Mouse (Mus musculus): ENCODE results near the gene Tle6. TPM values are rescaled to one million over a fixed set of nuclear protein-coding genes. Genes with fewer than 3 reads are reported as not detected.

The Tle6 gene
- polyA plus RNA-seq, 1 experiment from 2014 or later = 2.5 TPM

DNA sequence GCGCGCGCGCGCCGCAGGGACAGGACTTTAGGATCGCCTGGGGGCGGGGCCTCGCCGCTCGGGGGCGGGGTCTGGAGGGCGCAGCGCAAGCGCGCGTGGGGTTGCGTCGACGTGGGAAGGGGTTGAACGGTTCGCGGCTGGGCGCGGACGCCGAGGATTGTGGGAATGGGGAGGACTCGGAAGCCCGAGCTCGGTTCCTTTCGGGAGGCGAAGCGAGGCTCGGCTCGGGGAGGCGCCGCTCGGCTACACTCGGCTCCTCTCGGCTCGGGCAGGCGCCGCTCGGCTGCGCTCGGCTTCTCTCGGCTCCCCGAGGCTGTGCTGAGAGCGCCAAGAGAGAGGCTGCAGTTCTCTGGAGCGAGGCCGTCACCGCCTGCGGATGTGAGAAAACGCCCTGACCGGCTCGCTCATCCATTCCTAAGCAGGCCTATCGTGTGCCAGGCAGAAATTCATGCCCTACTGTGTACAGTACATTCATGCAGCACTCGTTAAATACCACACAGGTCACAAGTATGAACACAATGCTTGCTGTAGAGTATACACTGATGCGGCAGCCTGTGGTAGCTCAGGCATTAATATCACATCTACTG is 55.6 kb downstream of the Tle6 start, which contains the start of gene Gna11:
Gna11 (minus strand) TSS at position 30 of the 587 bp plus-strand sequence.
- WGBS = 1% methylated on average over 58 of the region's 59 CpGs
- no peaks in the 10 kb centered on the region for H3K27me3 ChIP-seq (replicated peaks; ENCODE audit: control insufficient read depth, insufficient read depth, low read length)
- H3K9me3 ChIP-seq (replicated peaks; ENCODE audit: control insufficient read depth, low read length) = no peaks in the 10 kb centered on the region
- peak within 1 kb of the TSS; percentile 95 for H3K9ac ChIP-seq (ENCODE audit: low read length)
- H3K4me1 ChIP-seq (ENCODE audit: control insufficient read depth, insufficient read depth, low read length) = peaks cover 12% of the 10 kb centered on the region
- peak within 1 kb of the TSS; percentile 99 for H3K4me2 ChIP-seq (ENCODE audit: low read length)
- ATAC-seq (peak; percentile 97), DNase-seq (ENCODE audit: low spot score) (peak; percentile 100)
- no peaks in the 10 kb centered on the region for H3K36me3 ChIP-seq (ENCODE audit: control insufficient read depth, insufficient read depth, low read length)
- peak within 1 kb of the TSS; percentile 94 for H3K4me3 ChIP-seq (ENCODE audit: low read depth, low read length)
- H3K27ac ChIP-seq (ENCODE audit: low read depth, low read length) = peak within 1 kb of the TSS; percentile 81

GRCm38 (mm10) chr10:81544296-81545160 is 56.3 kb downstream of the Tle6 start:
- Histone ChIP-seq H3K9ac (ENCODE audit: low read length) (peak overlapping the region; percentile 95), H3K9me3 (replicated peaks; ENCODE audit: control insufficient read depth, low read length) (no peaks in the 10 kb centered on the region), H3K4me2 (ENCODE audit: low read length) (peak overlapping the region; percentile 99), H3K27ac (ENCODE audit: low read depth, low read length) (peak overlapping the region; percentile 75), H3K27me3 (replicated peaks; ENCODE audit: control insufficient read depth, insufficient read depth, low read length) (no peaks in the 10 kb centered on the region), H3K4me1 (ENCODE audit: control insufficient read depth, insufficient read depth, low read length) (peaks cover 12% of the 10 kb centered on the region), H3K36me3 (ENCODE audit: control insufficient read depth, insufficient read depth, low read length) (peaks cover 4% of the 10 kb centered on the region; the same call in 1 of the 2 replicates), H3K4me3 (ENCODE audit: low read depth, low read length) (peak overlapping the region; percentile 94)
- ATAC-seq (peak; percentile 5), DNase-seq (ENCODE audit: low spot score) (no peak)
- WGBS = under 1% methylated on average over 89 of the region's 93 CpGs

DNA sequence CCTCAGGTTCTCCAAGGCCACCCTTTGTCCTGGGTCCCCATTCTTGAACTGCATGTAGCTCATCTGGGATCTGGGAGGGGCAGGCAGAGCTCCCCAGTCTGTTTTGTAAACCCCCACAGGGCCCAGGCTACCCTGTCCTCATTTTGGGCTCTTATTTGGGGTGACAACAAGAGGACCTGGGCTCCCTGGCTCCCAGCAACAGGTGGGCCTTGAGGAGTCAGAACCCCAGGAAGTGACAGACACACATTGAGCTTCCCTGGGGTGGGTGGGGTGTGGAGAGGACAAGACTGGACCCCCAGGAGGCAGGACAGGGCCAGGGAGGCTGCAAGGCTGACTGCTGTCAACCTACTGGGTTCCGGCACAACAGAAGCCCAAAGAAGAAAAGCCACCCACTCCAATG is 57.2 kb downstream of the Tle6 start:
- WGBS = 81% methylated on average over 1 of the region's 1 CpGs
- no peak for DNase-seq (ENCODE audit: low spot score)
- H3K9ac ChIP-seq (ENCODE audit: low read length) = peak overlapping the region; percentile 95
- peak overlapping the region; percentile 99 for H3K4me2 ChIP-seq (ENCODE audit: low read length)
- no peak for ATAC-seq
- H3K4me1 ChIP-seq (ENCODE audit: control insufficient read depth, insufficient read depth, low read length) = peaks cover 12% of the 10 kb centered on the region
- H3K4me3 ChIP-seq (ENCODE audit: low read depth, low read length) = peak overlapping the region; percentile 94
- H3K27me3 ChIP-seq (replicated peaks; ENCODE audit: control insufficient read depth, insufficient read depth, low read length) = no peaks in the 10 kb centered on the region
- no peak overlapping the region for H3K27ac ChIP-seq (ENCODE audit: low read depth, low read length)
- peaks cover 9% of the 10 kb centered on the region; the same call in 1 of the 2 replicates for H3K36me3 ChIP-seq (ENCODE audit: control insufficient read depth, insufficient read depth, low read length)
- no peaks in the 10 kb centered on the region for H3K9me3 ChIP-seq (replicated peaks; ENCODE audit: control insufficient read depth, low read length)

DNA sequence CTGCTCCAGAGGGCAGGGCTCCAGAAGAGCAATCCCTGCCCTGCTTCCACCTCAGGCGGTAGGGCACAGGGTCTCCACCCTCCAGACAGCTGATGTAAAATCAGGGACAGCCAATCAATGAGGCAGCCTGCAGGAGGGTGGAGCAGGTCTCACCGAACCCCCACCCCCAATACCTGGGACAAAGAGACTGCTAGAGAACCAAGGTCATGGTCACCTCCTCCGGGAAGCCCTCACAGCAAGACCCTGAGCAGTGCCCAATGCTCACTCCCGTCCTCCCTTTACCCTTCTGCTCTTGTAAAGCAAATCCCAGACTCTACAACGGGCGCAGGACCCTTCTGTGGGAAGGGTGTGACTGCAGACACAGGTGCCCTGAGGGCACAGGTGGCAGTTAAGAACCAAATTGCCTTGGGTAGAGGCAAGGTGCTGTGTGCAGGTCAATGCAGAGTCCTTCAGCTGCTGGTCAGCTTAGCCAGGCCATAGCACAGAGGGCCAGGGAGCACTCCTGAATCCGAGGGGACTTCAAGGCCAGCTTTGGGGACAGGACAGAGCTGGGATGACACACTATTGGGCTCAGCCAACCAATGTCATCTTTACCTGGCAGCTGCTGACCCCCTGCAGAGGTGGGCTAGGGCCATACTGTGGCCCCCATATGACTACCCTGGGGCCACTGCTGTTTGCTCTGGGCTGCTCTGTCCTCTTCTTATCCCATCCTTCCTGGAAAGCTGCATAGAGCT is 58.0 kb downstream of the Tle6 start:
- 76% methylated on average over 7 of the region's 7 CpGs for WGBS
- Histone ChIP-seq H3K27ac (ENCODE audit: low read depth, low read length) (no peak overlapping the region), H3K4me2 (ENCODE audit: low read length) (peak overlapping the region; percentile 99), H3K36me3 (ENCODE audit: control insufficient read depth, insufficient read depth, low read length) (peaks cover 12% of the 10 kb centered on the region; the same call in 1 of the 2 replicates), H3K27me3 (replicated peaks; ENCODE audit: control insufficient read depth, insufficient read depth, low read length) (no peaks in the 10 kb centered on the region), H3K4me3 (ENCODE audit: low read depth, low read length) (peak overlapping the region; percentile 94), H3K9me3 (replicated peaks; ENCODE audit: control insufficient read depth, low read length) (no peaks in the 10 kb centered on the region), H3K4me1 (ENCODE audit: control insufficient read depth, insufficient read depth, low read length) (peaks cover 12% of the 10 kb centered on the region), H3K9ac (ENCODE audit: low read length) (peak overlapping the region; percentile 95; the same call in 1 of the 2 replicates)
- ATAC-seq (no peak), DNase-seq (ENCODE audit: low spot score) (no peak)

- H3K4me3 ChIP-seq (ENCODE audit: low read depth, low read length) = no peak overlapping the region
- no peak for ATAC-seq
- 83% methylated on average over 10 of the region's 10 CpGs for WGBS
- H3K36me3 ChIP-seq (ENCODE audit: control insufficient read depth, insufficient read depth, low read length) = peaks cover 12% of the 10 kb centered on the region; the same call in 1 of the 2 replicates
- no peak for DNase-seq (ENCODE audit: low spot score)
- no peak overlapping the region for H3K4me2 ChIP-seq (ENCODE audit: low read length)
- no peak overlapping the region for H3K9ac ChIP-seq (ENCODE audit: low read length)
- no peaks in the 10 kb centered on the region for H3K27me3 ChIP-seq (replicated peaks; ENCODE audit: control insufficient read depth, insufficient read depth, low read length)
- no peak overlapping the region for H3K27ac ChIP-seq (ENCODE audit: low read depth, low read length)
- H3K4me1 ChIP-seq (ENCODE audit: control insufficient read depth, insufficient read depth, low read length) = peaks cover 12% of the 10 kb centered on the region
- no peaks in the 10 kb centered on the region for H3K9me3 ChIP-seq (replicated peaks; ENCODE audit: control insufficient read depth, low read length)
Observed at GRCm38 (mm10) chr10:81541803-81542202, 59.1 kb downstream of the Tle6 start.

DNA sequence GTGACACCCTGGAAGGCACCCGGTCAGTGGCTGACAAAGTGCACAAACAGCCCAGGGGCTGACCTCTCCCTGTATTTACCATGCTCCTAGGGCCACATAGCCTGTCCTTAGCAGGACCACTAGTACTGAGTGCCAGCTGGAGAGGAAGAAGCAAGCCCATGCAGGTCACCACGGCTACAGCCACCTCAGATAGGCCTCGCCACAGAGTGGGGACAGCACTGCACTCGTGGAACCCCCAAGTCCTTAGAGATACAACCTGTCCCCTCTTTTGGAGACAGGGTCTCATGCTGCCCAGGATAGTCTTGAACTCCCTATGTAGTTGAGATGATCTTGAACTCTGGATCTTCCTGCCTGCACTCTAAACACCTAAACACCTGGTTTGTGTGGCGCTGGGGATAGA is 59.5 kb downstream of the Tle6 start:
- H3K27me3 ChIP-seq (replicated peaks; ENCODE audit: control insufficient read depth, insufficient read depth, low read length) = no peaks in the 10 kb centered on the region
- H3K36me3 ChIP-seq (ENCODE audit: control insufficient read depth, insufficient read depth, low read length) = peaks cover 12% of the 10 kb centered on the region; the same call in 1 of the 2 replicates
- no peak overlapping the region for H3K27ac ChIP-seq (ENCODE audit: low read depth, low read length)
- no peak for DNase-seq (ENCODE audit: low spot score)
- no peak overlapping the region for H3K4me3 ChIP-seq (ENCODE audit: low read depth, low read length)
- no peak for ATAC-seq
- 89% methylated on average over 5 of the region's 5 CpGs for WGBS
- H3K4me1 ChIP-seq (ENCODE audit: control insufficient read depth, insufficient read depth, low read length) = peaks cover 12% of the 10 kb centered on the region
- no peak overlapping the region for H3K4me2 ChIP-seq (ENCODE audit: low read length)
- no peak overlapping the region; the same call in 1 of the 2 replicates for H3K9ac ChIP-seq (ENCODE audit: low read length)
- H3K9me3 ChIP-seq (replicated peaks; ENCODE audit: control insufficient read depth, low read length) = no peaks in the 10 kb centered on the region

Other genes with a start within 250 kb of the Tle6 start
- gene Mfsd12, start 243.6 kb downstream of the Tle6 start, polyA plus RNA-seq (2014; fragmentation: Nextera tagmentation; extraction: Ambion mirVana) = 4.1 and 4.9 TPM in 2 replicates
- gene 4930404N11Rik, start 235.3 kb downstream of the Tle6 start, polyA plus RNA-seq (2014; fragmentation: Nextera tagmentation; extraction: Ambion mirVana) = 0.33 TPM in 1 of 2 replicates, not detected in the other
- 101 and 109 TPM in 2 replicates for gene Fzr1, start 222.6 kb downstream of the Tle6 start, polyA plus RNA-seq (2014; fragmentation: Nextera tagmentation; extraction: Ambion mirVana)
- 78.7 and 78.8 TPM in 2 replicates for gene Dohh, start 216.6 kb downstream of the Tle6 start, polyA plus RNA-seq (2014; fragmentation: Nextera tagmentation; extraction: Ambion mirVana)
- gene Gm48551, start 216.6 kb downstream of the Tle6 start, polyA plus RNA-seq (2014; fragmentation: Nextera tagmentation; extraction: Ambion mirVana) = 3.6 and 4.8 TPM in 2 replicates
- 0.65 and 0.69 TPM in 2 replicates for gene Gm48552, start 212.1 kb downstream of the Tle6 start, polyA plus RNA-seq (2014; fragmentation: Nextera tagmentation; extraction: Ambion mirVana)
- 1.5 and 2.0 TPM in 2 replicates for gene Smim24, start 208.0 kb downstream of the Tle6 start, polyA plus RNA-seq (2014; fragmentation: Nextera tagmentation; extraction: Ambion mirVana)
- 16.6 and 17.9 TPM in 2 replicates for gene Nfic, start 145.4 kb downstream of the Tle6 start, polyA plus RNA-seq (2014; fragmentation: Nextera tagmentation; extraction: Ambion mirVana)
- 57.9 and 69.6 TPM in 2 replicates for gene Celf5, start 118.4 kb downstream of the Tle6 start, polyA plus RNA-seq (2014; fragmentation: Nextera tagmentation; extraction: Ambion mirVana)
- gene Ncln, start 104.7 kb downstream of the Tle6 start, polyA plus RNA-seq (2014; fragmentation: Nextera tagmentation; extraction: Ambion mirVana) = 36.8 and 52.0 TPM in 2 replicates
- 0.26 and 0.53 TPM in 2 replicates for gene S1pr4, start 100.9 kb downstream of the Tle6 start, polyA plus RNA-seq (2014; fragmentation: Nextera tagmentation; extraction: Ambion mirVana)
- gene Gna15, start 76.8 kb downstream of the Tle6 start, polyA plus RNA-seq (2014; fragmentation: Nextera tagmentation; extraction: Ambion mirVana) = 0.90 and 1.2 TPM in 2 replicates
- gene Gna11, start 55.9 kb downstream of the Tle6 start, polyA plus RNA-seq (2014; fragmentation: Nextera tagmentation; extraction: Ambion mirVana) = 97.6 and 98.9 TPM in 2 replicates
- gene Aes, start 41.6 kb downstream of the Tle6 start, polyA plus RNA-seq (2014; fragmentation: Nextera tagmentation; extraction: Ambion mirVana) = 415 and 532 TPM in 2 replicates
- gene Tle2, start 26.5 kb downstream of the Tle6 start, polyA plus RNA-seq (2014; fragmentation: Nextera tagmentation; extraction: Ambion mirVana) = 12.0 and 17.2 TPM in 2 replicates
- 0.81 and 1.0 TPM in 2 replicates for gene BC025920, start 5.2 kb upstream of the Tle6 start, polyA plus RNA-seq (2014; fragmentation: Nextera tagmentation; extraction: Ambion mirVana)
- gene Sirt6, start 26.7 kb upstream of the Tle6 start, polyA plus RNA-seq (2014; fragmentation: Nextera tagmentation; extraction: Ambion mirVana) = 46.0 and 47.4 TPM in 2 replicates
- gene Ankrd24, start 27.5 kb upstream of the Tle6 start, polyA plus RNA-seq (2014; fragmentation: Nextera tagmentation; extraction: Ambion mirVana) = 5.2 and 6.3 TPM in 2 replicates
- 5.1 and 7.1 TPM in 2 replicates for gene Gm10778, start 48.0 kb upstream of the Tle6 start, polyA plus RNA-seq (2014; fragmentation: Nextera tagmentation; extraction: Ambion mirVana)
- 20.4 and 22.1 TPM in 2 replicates for gene Zfp433, start 103.8 kb upstream of the Tle6 start, polyA plus RNA-seq (2014; fragmentation: Nextera tagmentation; extraction: Ambion mirVana)
- 20.4 and 26.3 TPM in 2 replicates for gene Gm3055, start 170.1 kb upstream of the Tle6 start, polyA plus RNA-seq (2014; fragmentation: Nextera tagmentation; extraction: Ambion mirVana)
- gene Gm4767, start 211.1 kb upstream of the Tle6 start, polyA plus RNA-seq (2014; fragmentation: Nextera tagmentation; extraction: Ambion mirVana) = 3.1 and 4.8 TPM in 2 replicates

Data from forebrain, embryonic 14.5 days (tissue).